Mouse (Mus musculus) adrenal gland, postnatal 36 days (tissue): ENCODE results near the gene Ap5b1. TPM values are rescaled to one million over a fixed set of nuclear protein-coding genes. Genes with fewer than 3 reads are reported as not detected.

Experiments
- DNase-seq, 2 experiments: peaks; one replicate each; pipeline ENCODE4 v3.0.0; 2021; ENCODE audit warnings: mixed read lengths in 1 of 2
- long read RNA-seq, 2 experiments: library from polyadenylated mRNA; stranded (forward); transcript quantifications; one replicate each; pipeline ENCODE4 v2.0.0; 2021; ENCODE audit warnings: borderline sequencing depth in 2 of 2
- total RNA-seq, 2 experiments: library from RNA; stranded (reverse); gene quantifications; 2 replicates each; pipeline ENCODE4 v1.2.3; 2021

Ap5b1 gene
- total RNA-seq: 1 to 10 TPM; 7.8 to 8.3 TPM
- long read RNA-seq, experiment 1, partial matches to known transcripts: 0 of 4 reads
- long read RNA-seq, experiment 1, other reads (novel, unspliced or antisense): 1 of 4 reads
- long read RNA-seq, experiment 2, partial matches to known transcripts: 0 of 3 reads
- long read RNA-seq, experiment 2, other reads (novel, unspliced or antisense): 0 of 3 reads

GRCm38 (mm10) chr19:5567534-5568469, at the start of gene Ap5b1:
Ap5b1 (plus strand) TSS chr19:5568025.
- peak; percentile 91 to 94 for DNase-seq

DNA sequence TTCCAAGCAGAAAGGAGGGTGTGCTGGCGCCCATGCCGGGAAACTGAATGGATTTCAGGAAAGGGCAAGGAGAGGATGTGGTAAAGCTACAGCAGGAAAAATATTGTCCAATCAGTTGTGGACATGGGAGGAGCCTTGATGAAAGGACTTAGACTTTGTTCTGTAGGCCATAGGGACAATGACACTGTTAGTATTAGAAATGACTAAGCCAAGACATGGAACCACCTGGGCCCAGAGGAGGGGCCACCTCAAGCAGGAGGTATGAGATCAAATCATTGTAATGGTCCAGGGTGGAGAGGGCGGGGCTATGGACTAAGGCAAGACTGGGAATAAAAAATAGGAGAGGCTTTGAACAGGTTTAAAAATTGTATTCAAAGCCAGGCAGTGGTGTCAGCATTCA, 49.1 kb upstream of the Ap5b1 start:
- no peak for DNase-seq

GRCm38 (mm10) chr19:5525204-5525603, 42.6 kb upstream of the Ap5b1 start:
- DNase-seq: no peak

DNA sequence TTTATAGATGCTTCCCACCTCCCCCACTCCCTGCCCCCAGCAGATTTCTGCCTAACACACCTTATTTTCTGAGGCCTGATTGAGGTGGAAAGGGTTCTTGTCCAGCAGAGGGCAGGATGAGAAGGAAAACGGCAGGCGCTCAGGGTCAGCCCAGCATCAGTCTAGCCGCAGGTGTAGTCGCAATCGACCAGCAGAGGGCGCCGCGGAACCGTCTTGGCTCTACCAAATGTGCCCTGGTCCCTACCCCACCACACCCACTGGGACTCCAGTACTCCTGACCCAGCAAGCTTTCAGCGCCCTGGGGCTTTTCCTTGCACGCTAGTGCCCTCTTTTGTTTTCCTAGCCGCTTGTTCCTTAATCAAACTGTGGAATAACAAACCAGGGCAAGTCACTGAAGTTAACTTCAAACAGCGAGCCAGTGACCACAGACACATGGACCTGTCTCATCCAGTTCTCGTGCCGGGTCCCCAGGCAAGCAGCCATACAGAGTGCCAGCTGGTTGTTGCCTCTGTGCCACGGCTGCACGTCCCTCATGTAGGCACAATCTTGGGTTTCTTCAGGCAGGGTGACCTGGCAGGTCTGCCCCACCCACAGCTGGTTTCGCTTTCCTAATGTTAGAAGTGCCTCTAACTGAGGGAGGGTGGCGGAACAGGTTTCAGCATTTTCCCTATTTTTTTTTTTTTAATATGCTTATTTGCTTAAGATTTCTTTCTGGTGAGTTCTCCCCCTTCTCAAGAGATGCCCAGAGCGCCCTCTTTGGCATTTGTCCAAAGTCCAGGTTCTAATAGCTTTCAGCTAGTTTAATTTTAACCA, 38.3 kb upstream of the Ap5b1 start:
- peak; percentile 98 for DNase-seq

- no peak for DNase-seq
Observed at GRCm38 (mm10) chr19:5530138-5530524, 37.7 kb upstream of the Ap5b1 start.

DNA sequence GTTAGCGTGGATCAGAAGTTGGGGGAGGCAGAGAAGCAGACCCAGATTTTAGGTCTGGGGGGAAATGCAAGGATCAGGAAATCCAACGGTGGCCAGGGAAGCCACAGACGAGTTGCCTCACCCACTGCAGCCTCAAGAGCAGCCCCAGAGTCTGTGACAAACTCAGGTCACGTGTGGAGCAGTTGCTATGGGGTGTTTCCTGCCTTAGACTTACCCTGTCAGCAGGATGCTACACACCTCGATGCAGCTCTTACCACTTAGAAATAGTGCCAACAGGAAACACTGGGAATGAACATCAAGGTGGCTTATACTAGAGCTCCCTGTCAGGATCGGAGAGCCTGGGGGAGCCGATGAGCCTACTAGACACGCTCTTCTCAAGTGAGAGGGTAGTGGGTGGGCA, 35.3 kb upstream of the Ap5b1 start:
- DNase-seq: no peak

DNA sequence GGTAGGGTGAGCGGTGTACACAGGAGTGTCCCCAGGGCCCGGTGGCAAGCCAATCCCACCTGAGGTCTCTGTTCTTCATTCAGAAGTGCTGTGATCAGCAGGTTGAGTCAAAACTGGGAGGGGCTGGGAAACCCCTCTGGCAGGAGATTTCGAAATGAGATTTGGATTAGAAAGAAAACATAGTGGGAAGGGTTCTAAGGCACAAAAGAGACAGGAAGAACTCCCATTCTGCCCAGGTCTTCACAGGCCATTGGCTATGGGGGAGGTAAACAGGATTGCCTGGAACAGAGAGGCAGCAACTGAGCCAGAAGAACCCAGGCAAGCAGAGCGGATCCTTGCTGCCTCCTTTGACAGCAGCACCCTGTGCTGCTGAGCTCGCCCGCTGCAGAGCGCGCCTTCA, 29.0 kb upstream of the Ap5b1 start:
- DNase-seq: no peak

- DNase-seq: no peak
Observed at GRCm38 (mm10) chr19:5543362-5543761, 24.5 kb upstream of the Ap5b1 start.

- DNase-seq: no peak
Observed at GRCm38 (mm10) chr19:5544031-5544430, 23.8 kb upstream of the Ap5b1 start.

GRCm38 (mm10) chr19:5547471-5548056, 20.3 kb upstream of the Ap5b1 start:
- no peak for DNase-seq

DNA sequence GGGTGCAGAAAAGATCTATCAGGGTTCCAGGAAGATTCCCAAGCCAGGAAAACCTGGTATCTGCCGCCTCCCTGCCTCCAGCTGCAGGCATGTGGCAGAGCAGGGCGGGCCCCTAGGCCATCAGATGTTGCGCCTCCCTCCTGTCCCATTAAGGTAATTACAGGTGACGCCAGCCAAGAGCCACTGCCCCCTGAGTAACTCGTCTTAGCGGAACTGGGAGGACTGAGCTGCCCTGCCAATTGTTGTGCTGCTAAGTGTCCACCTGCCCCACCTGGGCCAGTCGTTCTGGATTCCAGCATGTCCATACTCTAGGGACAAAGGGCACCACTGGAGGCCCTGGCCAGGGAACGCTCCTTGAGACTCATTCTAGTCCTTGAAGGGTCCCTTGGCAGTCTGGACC, 14.0 kb upstream of the Ap5b1 start:
- no peak for DNase-seq

- no peak for DNase-seq
Observed at GRCm38 (mm10) chr19:5554212-5554611, 13.6 kb upstream of the Ap5b1 start.

DNA sequence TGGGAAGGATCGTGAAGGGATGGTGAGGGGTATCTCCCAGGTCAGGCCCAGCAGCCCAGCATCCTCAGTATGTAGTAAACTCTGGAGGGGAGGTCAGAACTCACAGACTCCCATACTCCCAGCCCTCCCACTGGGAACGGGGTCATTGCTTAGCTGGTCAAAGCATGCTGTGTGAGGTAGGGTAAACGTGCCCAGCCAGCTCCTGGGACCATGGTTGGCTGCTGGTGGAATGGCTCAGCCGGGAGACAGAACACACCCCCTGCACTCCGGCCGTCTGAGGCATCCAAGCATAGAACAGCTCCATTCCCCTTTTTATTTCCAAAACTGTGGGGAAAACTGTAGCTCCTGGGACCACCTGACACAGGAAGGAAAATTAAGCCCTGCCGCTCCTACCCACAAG, 9.7 kb upstream of the Ap5b1 start:
- no peak for DNase-seq

DNA sequence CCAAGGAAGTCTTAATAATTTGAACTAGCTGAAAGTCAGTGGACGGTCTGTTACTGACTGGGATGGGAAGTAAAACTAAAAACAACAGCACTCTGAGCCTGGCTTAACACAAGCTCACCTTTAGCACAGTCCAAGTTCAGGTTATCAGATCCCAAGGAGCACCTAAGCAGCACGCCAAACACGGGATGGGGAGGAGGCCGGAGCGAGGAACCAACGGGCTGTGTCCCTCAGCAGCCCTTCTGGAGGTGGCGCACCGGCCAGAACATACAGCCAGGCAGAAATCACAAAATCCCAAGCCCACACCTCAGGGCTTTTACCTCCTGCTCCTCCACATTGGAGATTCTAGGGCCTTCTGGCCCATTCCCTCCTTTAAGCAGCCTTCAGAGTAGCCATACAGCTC, 9.1 kb upstream of the Ap5b1 start:
- DNase-seq: no peak

GRCm38 (mm10) chr19:5559229-5559628, 8.6 kb upstream of the Ap5b1 start:
- DNase-seq: no peak

- DNase-seq: no peak
Observed at GRCm38 (mm10) chr19:5559631-5560456, 8.0 kb upstream of the Ap5b1 start.

- peak in 1 of 2 experiments; percentile 11 for DNase-seq
Observed at GRCm38 (mm10) chr19:5560457-5561041, 7.3 kb upstream of the Ap5b1 start, which contains the start of gene Ovol1. Ovol1 (minus strand) TSS chr19:5560646.

- no peak for DNase-seq
Observed at GRCm38 (mm10) chr19:5561252-5561790, 6.5 kb upstream of the Ap5b1 start.

GRCm38 (mm10) chr19:5561886-5562285, 5.9 kb upstream of the Ap5b1 start:
- no peak for DNase-seq

DNA sequence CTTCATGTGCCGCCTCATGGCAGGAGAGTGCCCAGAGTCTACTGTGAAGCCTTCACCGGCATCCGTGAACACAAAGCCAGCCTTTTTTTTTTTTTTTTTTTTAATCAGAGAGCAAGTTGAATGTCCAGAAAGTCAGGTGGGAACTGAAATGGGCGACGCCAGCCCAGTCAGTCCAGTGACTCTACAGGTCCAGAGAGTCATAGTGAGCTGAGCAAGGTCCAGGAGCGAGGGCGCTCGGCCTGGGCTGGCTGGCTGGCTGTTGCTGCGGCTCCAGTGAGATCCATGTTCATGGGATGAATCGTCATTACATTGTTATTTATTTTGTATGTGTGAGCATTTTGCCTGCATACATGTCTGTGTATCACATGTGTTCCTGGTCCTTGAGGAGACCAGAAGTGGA, 5.0 kb upstream of the Ap5b1 start:
- DNase-seq: no peak

GRCm38 (mm10) chr19:5566316-5566715, 1.5 kb upstream of the Ap5b1 start:
- no peak for DNase-seq
